Mouse (Mus musculus): ENCODE results near the gene Tmem219.

The Tmem219 gene

DNA sequence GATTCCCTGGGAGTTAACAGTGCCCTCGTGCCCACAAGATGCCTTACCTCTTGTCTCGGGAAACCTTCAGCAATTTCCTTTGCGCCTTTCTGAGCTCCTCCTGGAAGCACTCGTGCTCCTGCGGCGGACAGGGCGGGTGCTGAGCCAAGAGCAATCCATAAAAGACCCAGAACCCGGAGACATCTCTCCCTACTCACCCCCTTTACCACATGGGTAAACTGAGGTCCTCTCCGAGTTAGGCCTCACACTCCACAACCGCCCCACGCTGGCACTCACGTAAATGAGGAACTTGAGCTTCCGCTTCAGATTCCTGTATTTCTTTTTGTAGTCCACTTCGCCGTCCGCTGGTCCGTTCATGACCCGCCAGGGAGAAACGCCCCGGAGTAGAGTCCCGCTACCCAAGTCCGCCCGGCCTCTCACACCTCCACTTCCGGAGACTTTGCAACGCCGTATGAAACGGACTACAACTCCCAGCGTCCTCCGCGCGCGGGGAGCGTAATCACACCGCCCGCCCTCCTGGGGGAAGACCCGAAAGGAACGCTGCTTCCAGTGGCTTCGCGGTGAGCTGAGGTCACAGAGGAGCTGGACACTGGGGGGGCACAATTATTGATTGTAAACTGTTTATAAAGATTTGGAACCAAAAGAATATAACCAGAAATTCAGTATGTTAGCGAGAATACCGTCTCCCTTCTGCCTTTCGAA is 61.1 kb downstream of the Tmem219 start, which contains the start of gene Hirip3:
TSS of gene Hirip3 (plus strand) at position 544 of the 702 bp plus-strand sequence.
- peak; percentile 97 to 98 for DNase-seq

DNA sequence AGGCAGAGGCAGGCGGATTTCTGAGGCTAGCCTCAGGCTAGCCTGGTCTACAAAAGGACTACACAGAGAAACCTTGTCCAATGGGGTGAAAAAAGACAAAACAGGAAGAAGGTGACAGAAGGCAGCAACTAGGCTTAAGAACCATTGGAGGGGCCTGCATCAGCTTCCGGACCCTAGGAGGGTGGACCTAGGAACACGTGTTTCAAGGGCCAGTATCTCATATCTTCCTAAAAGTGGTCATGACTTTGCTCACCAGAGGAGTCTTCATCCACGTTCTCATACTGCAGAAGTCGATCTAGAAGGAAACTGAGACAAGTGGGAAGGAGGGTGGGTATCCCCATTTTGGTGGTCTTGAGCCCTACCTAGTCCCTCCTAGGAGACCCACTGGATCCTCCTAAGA is 61.7 kb downstream of the Tmem219 start:
- no peak for DNase-seq

DNA sequence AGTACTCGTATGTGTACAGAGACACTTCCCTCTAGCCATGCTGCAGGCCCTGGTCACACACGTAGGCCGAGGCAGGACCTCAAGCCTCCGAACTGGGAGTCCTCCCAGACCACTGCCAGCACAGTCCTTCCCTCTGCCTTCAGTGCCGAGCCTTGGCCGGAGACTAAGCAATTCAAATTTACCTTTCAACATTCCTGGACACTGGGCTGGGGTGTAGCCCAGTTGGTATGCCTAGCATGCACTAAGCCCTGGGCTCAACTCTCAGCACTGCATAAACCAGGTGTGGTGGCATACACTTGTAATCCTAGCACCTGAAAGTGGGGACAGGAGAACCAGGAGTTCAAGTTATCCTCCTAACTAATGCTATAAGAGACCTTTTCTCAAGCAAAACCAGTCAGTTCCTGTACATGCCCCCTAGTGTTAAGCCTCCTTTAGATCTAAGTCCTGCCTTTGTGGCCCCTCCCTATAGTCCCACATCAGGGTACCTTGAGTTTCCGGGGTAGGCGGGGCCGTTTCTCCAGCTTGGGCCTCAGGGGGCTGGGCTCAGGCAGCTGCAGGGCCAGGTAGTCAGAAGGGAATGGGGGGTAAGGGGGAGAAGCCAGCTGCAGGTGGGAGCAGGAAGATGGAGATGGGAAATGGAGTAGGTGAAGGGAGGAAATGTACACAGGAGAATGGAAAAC is 65.8 kb downstream of the Tmem219 start:
- DNase-seq: no peak

DNA sequence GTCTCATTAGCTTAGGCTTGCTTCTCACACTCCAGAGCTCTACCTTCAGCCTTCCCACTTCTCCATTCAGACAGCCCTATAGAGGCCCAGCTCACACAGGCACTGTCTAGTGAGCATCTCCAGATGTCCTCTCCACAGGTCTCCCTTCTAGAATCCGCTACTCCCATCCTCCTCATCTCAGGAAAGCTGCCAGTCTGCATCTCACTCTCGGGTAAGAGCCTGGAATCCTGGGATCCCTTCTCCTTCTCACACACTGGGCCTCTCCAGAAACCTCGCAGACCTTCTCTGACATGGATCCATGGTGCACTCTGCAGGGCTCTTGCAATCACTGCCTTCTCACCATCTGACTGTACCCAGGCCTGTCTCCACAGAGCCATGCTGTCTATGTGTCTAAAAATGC is 67.1 kb downstream of the Tmem219 start:
- peak; percentile 41 to 58 for DNase-seq

DNA sequence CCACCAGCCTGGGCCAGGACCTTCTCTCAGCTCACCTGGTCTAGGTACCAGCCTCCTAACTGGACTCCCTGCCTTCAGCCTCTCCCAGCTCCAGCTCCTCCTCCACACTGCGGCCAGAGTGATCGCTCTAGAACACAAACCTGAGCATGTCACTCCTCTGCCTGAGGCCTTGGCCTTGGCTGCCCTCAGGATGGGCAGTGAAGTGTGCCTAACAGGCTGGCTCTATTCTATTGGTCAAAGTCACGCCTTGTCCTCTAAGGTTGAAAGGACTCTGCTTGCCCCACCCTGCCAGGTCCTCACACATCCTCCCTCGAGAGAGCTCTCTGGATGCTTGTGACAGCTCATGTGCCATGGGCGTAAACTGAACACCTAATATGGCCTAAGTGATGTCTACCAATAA is 69.3 kb downstream of the Tmem219 start:
- DNase-seq: no peak

DNA sequence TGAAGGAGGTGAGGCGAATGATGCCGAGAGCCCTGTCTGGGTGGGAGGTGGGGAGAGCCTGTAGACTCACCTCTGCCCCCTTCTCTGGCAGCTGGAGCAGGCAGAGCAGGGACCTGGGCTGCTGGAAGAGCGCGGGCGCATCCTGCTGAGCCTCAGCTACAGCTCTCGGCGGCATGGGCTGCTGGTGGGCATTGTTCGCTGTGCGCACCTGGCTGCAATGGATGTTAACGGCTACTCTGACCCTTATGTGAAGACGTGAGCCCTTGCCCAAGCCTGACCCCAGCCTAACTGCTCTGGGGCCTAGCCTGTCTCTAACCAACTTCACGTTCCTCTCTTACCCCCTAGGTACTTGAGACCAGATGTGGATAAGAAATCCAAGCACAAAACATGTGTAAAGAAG is 71.5 kb downstream of the Tmem219 start:
- no peak for DNase-seq

DNA sequence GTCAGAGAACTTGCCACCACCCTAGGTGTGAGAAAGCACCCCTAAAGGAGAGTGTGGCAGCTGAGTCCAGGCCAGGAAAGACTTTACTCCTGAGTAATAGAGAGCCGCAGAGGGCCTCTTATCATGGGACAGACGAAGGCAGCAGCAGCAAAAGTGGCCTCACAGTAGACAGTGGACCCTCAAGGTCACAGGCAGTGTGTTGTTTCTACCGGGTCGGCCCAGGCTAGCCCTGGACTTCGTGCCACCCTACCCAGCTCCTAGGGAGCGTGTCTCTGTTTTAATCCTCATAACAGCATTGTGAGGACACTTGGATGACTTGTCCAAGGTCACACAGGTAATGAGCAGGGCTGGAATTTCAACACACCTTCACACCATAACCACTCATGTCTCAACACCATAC is 72.6 kb downstream of the Tmem219 start:
- DNase-seq: peak in 1 of 2 experiments; percentile 0

DNA sequence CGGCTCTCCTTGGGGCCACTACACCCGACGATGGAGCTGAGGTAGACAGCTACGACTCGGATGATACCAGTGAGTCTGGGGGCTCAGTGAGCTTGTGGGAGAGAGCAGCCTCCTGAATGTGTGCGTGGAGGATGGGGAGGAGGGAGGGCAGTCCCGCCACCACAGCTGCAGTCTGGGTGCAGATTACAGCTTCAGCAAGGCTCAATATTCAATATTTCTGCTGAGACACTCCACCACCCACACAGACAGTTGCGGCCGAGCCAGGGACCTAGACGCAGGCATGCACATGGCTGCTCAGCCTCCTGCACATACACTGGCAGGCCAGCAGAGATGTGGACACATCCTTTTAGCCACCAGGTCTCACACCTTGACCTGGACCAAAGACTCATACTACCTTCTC is 73.9 kb downstream of the Tmem219 start:
- peak in 1 of 2 experiments; percentile 4 for DNase-seq

DNA sequence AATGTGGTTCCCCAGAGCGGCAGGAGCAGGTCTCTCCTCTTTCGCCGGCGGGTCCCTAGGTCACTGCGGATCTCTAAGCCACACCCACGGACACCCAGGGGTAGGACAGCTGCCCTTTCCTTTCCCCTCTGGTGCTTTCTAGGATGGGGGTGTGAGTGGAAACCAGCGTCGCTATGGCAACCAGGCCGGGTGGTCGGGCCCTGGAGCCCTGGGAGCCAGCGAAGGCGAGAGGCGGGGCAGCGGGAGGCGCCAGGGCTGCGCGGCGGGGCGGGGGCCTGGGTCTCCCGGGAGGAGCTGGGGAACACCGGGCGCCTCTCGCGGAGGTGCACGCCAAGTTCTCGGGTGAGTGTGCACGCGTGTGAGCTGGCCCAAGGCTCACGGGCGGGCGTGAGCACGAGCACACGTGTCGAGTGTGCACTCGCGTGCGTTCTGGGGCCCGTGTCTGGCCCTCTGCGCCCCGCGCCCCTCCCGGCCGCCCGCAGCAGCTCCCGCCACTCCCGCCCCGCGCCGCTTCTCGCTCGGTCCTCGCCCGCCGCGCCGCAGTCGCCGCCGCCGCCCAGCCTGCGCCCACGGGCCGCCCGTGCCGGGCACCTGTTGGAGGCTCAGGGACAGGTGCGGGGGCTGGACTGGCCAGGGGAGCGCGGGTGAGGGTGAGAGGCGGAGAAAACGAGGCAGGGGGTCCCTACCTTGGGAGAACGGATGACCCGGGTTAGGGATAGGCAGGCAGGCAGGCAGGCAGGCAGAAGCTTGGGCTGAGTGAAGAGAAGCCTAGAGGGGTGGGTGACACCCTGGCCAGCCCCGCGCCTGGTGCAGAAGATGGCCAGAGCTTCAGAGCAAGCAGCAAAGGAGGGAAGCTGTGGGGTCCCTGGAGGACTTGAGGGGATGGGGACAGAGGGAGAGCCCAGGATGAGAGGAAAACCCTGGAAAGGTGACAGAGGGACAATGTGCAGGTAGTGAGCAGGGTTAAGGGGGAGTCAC is 75.0 kb downstream of the Tmem219 start:
- DNase-seq: peak; percentile 14 to 41

DNA sequence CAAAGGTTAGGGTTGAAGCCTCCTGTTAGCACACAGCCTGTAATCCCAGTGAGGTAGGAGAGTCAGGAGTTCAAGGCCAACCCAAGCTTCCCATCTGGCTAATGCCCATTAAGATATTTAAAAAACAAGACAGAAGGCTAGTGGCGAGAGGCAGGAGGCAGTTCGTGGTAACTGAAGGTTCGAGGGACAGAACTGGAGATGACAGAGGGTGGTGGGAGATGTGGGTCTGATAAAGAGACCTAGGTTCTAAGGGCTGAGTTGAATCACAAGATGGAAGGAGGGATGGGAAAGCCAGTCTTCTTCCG is 75.6 kb downstream of the Tmem219 start, which contains the start of gene Doc2a:
TSS of gene Doc2a (plus strand) at position 301 of the 305 bp plus-strand sequence.
- DNase-seq: peak in 1 of 2 experiments; percentile 0

DNA sequence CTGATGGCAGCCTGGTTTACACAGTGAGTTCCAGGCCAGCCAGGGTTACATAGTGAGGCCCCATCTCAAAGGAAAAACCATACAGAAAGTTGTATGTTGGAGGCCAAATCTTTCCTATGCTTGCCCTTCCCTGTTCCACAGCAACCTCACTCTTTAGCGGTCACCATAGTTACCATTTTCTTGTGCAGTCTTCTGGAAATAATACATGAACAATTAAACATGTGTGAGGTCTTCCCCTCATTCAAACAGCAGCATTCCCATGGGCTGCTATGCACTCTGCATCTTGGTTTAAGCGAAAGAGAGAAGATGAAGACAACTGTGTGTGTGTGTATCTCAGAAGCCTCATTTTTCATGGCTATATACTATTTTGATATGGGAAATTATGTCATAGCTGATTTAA is 77.2 kb downstream of the Tmem219 start:
- no peak for DNase-seq

DNA sequence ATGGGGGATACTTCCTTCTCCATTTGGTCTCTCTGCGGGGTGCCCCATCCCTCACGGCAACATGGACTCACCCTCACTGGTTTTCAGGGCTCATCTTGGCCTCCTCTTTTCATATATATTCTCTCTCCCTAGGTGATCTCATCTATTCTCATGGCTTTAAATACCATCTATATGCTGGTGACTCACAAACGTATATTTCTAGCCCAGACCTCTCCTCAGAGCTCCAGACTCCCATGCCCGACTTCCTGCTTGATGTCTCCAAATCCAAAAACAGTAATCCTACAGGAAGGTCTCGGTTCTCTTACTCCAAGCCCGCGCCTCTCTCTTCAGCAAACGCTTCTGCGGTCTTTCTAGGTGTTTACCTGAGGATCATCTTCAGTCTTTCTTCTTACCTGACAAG is 79.4 kb downstream of the Tmem219 start:
- peak in 1 of 2 experiments; percentile 0 for DNase-seq
